10 mouse cellular contexts compared by ENCODE assay signal in the genomic region with DNA sequence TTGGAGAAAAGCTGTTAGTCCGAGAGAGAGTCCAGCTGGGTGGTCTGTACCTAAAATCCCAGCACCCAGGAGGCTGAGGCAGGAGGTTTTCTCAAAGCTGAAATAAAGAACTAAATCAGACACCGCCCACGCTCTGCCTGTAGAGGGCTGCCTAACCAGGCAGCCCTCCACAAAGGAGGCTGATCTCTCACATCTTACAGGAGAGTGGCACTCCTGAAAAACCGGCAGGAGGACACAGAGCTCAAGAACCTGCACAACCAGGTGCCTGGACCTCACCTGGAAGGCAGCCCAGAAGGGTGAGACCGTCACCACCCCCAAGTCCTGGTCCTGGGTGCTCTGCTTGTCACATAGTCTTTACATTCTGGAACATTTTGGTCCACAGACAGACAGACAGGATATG. TPM values are rescaled to one million over a fixed set of nuclear protein-coding genes. Genes with fewer than 3 reads are reported as not detected.
A peak's percentile ranks its signal among the peaks of the same experiment; 100 is the strongest.
DNase-seq lines count a peak whose midpoint lies in the region; ATAC-seq and TF ChIP-seq lines count a peak whose summit lies in the region.
"Had no signal": no experiment of that assay in that cellular context is flagged by ENCODE, and none has a peak within 500 bp of the region (broad histone marks: within the 10 kb centered on the region; RNA-seq: fewer than 3 reads in every experiment).

No protein-coding gene starts in this region.

- peak; percentile 13; the same call in 1 of the 2 replicates for TF ChIP-seq CTCF in kidney, postnatal 0 days (IDR thresholded peaks at IDR 0.05; ENCODE audit: low read depth)
- peak; percentile 13; the same call in 1 of the 2 replicates for TF ChIP-seq CTCF in thymus, adult 2 months (IDR thresholded peaks at IDR 0.05; ENCODE audit: borderline replicate concordance, control insufficient read depth, extremely low read depth, insufficient read depth, low read length, poor library complexity)

- TF ChIP-seq POLR2A in thymus, adult 2 months (IDR thresholded peaks at IDR 0.05; ENCODE audit: control insufficient read depth, extremely low read depth, insufficient read depth, low read length, poor library complexity), result no peak

- peaks cover 3% of the 10 kb centered on the region; the same call in 1 of the 2 replicates for H3K36me3 ChIP-seq in kidney, postnatal 0 days (ENCODE audit: insufficient read depth, low read length)
- peaks cover under 1% of the 10 kb centered on the region for H3K36me3 ChIP-seq in thymus, adult 2 months (ENCODE audit: control insufficient read depth, insufficient read depth, low read length)
- no peaks in the 10 kb centered on the region; the same call in 1 of the 2 replicates for H3K36me3 ChIP-seq in liver, embryonic 16.5 days (ENCODE audit: control insufficient read depth, insufficient read depth)

- 83% methylated on average over 5 of the region's 5 CpGs for WGBS in kidney, postnatal 0 days
- WGBS in thymus, adult 2 months, result 62% methylated on average over 5 of the region's 5 CpGs
- 71% methylated on average over 5 of the region's 5 CpGs for WGBS in liver, embryonic 16.5 days (ENCODE audit: insufficient replicate concordance)

- no peaks in the 10 kb centered on the region for H3K9me3 ChIP-seq in kidney, postnatal 0 days (replicated peaks; ENCODE audit: low read length)
- no peaks in the 10 kb centered on the region for H3K9me3 ChIP-seq in liver, embryonic 16.5 days (replicated peaks; ENCODE audit: control insufficient read depth, low read length)
- H3K9me3 ChIP-seq: hindbrain, embryonic 15.5 days had no signal

- no peak overlapping the region for H3K4me2 ChIP-seq in kidney, postnatal 0 days (ENCODE audit: low read length)
- no peak overlapping the region for H3K4me2 ChIP-seq in liver, embryonic 16.5 days (ENCODE audit: low read depth, low read length)
- H3K4me2 ChIP-seq: hindbrain, embryonic 15.5 days had no signal

- H3K27ac ChIP-seq in kidney, postnatal 0 days, result no peak overlapping the region
- H3K27ac ChIP-seq in thymus, adult 2 months (ENCODE audit: control insufficient read depth, insufficient read depth, low read length), result peak overlapping the region; percentile 98
- peak overlapping the region; percentile 27; the same call in 1 of the 2 replicates for H3K27ac ChIP-seq in liver, embryonic 16.5 days (ENCODE audit: low read length)
- H3K27ac ChIP-seq: hindbrain, embryonic 15.5 days had no signal

- ATAC-seq in kidney, postnatal 0 days (replicated peaks; ENCODE audit: low FRiP score, low read depth), result no peak
- ATAC-seq in liver, embryonic 16.5 days (ENCODE audit: low read depth), result no peak

- no peaks in the 10 kb centered on the region for H3K27me3 ChIP-seq in kidney, postnatal 0 days (ENCODE audit: insufficient read depth, low read length)
- H3K27me3 ChIP-seq in thymus, adult 2 months (ENCODE audit: control insufficient read depth, insufficient read depth, low read length), result no peaks in the 10 kb centered on the region
- H3K27me3 ChIP-seq in liver, embryonic 16.5 days (ENCODE audit: control insufficient read depth, insufficient read depth, low read depth, low read length), result no peaks in the 10 kb centered on the region
- H3K27me3 ChIP-seq: hindbrain, embryonic 15.5 days had no signal

- H3K9ac ChIP-seq in kidney, postnatal 0 days (ENCODE audit: low read depth, low read length), result no peak overlapping the region
- H3K9ac ChIP-seq in liver, embryonic 16.5 days (ENCODE audit: low read depth, low read length), result no peak overlapping the region
- H3K9ac ChIP-seq: hindbrain, embryonic 15.5 days had no signal

- H3K4me3 ChIP-seq in kidney, postnatal 0 days (replicated peaks; ENCODE audit: low read depth, low read length), result no peak overlapping the region
- H3K4me3 ChIP-seq in thymus, adult 2 months (ENCODE audit: control insufficient read depth, insufficient read depth, low read length), result peak overlapping the region; percentile 5; the same call in 1 of the 2 replicates
- H3K4me3 ChIP-seq in liver, embryonic 16.5 days (ENCODE audit: low read depth, low read length), result no peak overlapping the region
- H3K4me3 ChIP-seq: hindbrain, embryonic 15.5 days had no signal

- DNase-seq in kidney, postnatal 0 days (ENCODE audit: low spot score), result no peak
- DNase-seq in kidney, adult 8-10 months, result no peak
- DNase-seq in thymus, adult 2 months, result peak; percentile 43
- DNase-seq in thymus, postnatal 0 days (ENCODE audit: low spot score), result no peak
- no peak for DNase-seq in layer of hippocampus, adult 11-12 months (ENCODE audit: low spot score)
- DNase-seq in urinary bladder, postnatal 10 days (ENCODE audit: low spot score), result no peak
- DNase-seq in gastrocnemius, postnatal 10 days, result no peak
- DNase-seq: kidney, postnatal 14 days had no signal

- peaks cover 29% of the 10 kb centered on the region for H3K4me1 ChIP-seq in kidney, postnatal 0 days (replicated peaks; ENCODE audit: insufficient read depth, low read length)
- peaks cover 91% of the 10 kb centered on the region for H3K4me1 ChIP-seq in thymus, adult 2 months (replicated peaks; ENCODE audit: control insufficient read depth, insufficient read depth, low read length)
- H3K4me1 ChIP-seq in liver, embryonic 16.5 days (ENCODE audit: control insufficient read depth, low read depth, low read length), result peaks cover 45% of the 10 kb centered on the region

RNA-seq across cellular contexts. Expression of gene Grk2, which starts 8.2 kb away (rescaled TPM):
- polyA plus RNA-seq in kidney, postnatal 0 days (2015; fragmentation: Nextera tagmentation; extraction: Ambion mirVana), result 12.8 and 14.4 TPM in 2 replicates
- polyA plus RNA-seq in thymus, adult 2 months (2012; rRNA removed), result 515 and 528 TPM in 2 replicates
- polyA plus RNA-seq in thymus, postnatal 0 days (2015; fragmentation: Nextera tagmentation; extraction: Ambion mirVana), result 64.3 and 81.3 TPM in 2 replicates
- 7.8 and 9.5 TPM in 2 replicates for polyA plus RNA-seq in liver, embryonic 16.5 days (2015; fragmentation: Nextera tagmentation; extraction: Ambion mirVana)
- 10 to 100 TPM; 28.1 to 41.2 TPM for total RNA-seq in gastrocnemius, postnatal 10 days (2021)

RNA-seq across cellular contexts. Expression of gene Ankrd13d, which starts 14.9 kb away (rescaled TPM):
- polyA plus RNA-seq in kidney, postnatal 0 days (2015; fragmentation: Nextera tagmentation; extraction: Ambion mirVana), result 3.9 and 5.4 TPM in 2 replicates
- polyA plus RNA-seq in thymus, adult 2 months (2012; rRNA removed), result 56.0 and 61.4 TPM in 2 replicates
- polyA plus RNA-seq in thymus, postnatal 0 days (2015; fragmentation: Nextera tagmentation; extraction: Ambion mirVana), result 9.8 and 12.2 TPM in 2 replicates
- 1.1 and 1.2 TPM in 2 replicates for polyA plus RNA-seq in liver, embryonic 16.5 days (2015; fragmentation: Nextera tagmentation; extraction: Ambion mirVana)
- 1 to 10 TPM; 1.2 to 1.3 TPM for total RNA-seq in gastrocnemius, postnatal 10 days (2021)

RNA-seq across cellular contexts. Expression of gene Ssh3, which starts 28.9 kb away (rescaled TPM):
- 15.6 and 18.8 TPM in 2 replicates for polyA plus RNA-seq in kidney, postnatal 0 days (2015; fragmentation: Nextera tagmentation; extraction: Ambion mirVana)
- 72.7 and 94.1 TPM in 2 replicates for polyA plus RNA-seq in thymus, adult 2 months (2012; rRNA removed)
- 9.4 and 10.1 TPM in 2 replicates for polyA plus RNA-seq in thymus, postnatal 0 days (2015; fragmentation: Nextera tagmentation; extraction: Ambion mirVana)
- 2.1 TPM in 2 replicates for polyA plus RNA-seq in liver, embryonic 16.5 days (2015; fragmentation: Nextera tagmentation; extraction: Ambion mirVana)
- total RNA-seq in gastrocnemius, postnatal 10 days (2021), result 1 to 10 TPM; 4.9 to 6.3 TPM
